Comparison of ENCODE assay signal across 8 mouse cellular contexts in the genomic region with DNA sequence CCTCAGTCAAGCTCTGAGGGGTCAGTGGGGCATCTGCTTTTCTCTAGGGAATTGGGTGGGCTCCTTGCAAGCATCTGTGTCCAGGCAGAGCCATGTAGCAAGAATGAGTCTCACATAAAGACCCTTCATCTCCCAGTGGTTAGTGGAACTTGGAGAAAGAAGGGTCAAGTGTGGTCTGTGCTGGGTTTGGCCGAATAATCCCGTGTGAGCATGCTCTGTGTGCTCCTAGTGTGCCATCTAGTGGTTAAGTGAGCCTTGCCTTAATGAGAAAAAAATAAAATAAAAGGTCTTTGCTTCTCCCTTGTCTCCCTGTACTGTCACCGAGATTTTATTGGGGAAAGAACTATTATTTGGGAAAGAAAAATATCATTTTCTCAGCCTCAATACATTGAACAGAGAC. TPM values are rescaled to one million over a fixed set of nuclear protein-coding genes. Genes with fewer than 3 reads are reported as not detected.
DNase-seq lines count a peak whose midpoint lies in the region; ATAC-seq and TF ChIP-seq lines count a peak whose summit lies in the region.

No protein-coding gene starts in this region.

- 0 out of 2 replicates have a peak, but pooled peaks have one; percentile 23 for ATAC-seq in neutrophil, adult 5-6 weeks (ENCODE audit: extremely low read depth, insufficient number of reproducible peaks, low FRiP score, poor library complexity, severe bottlenecking)

- no peaks in the 10 kb centered on the region for H3K36me3 ChIP-seq in embryonic facial prominence, embryonic 10.5 days (replicated peaks)

- H3K9me3 ChIP-seq in embryonic facial prominence, embryonic 10.5 days: no peaks in the 10 kb centered on the region

- 0 out of 2 replicates have a peak, but pooled peaks cover 3% of the 10 kb centered on the region for H3K4me1 ChIP-seq in embryonic facial prominence, embryonic 10.5 days

- intact Hi-C loops in gastrocnemius, adult 2 months (cut with DNase I): loop anchor here (2.0 to 10.0 kb wide), 2 partner anchors 314 to 536 kb away; no protein-coding TSS in a partner anchor
- intact Hi-C loops in gastrocnemius, postnatal 36 days (cut with DNase I): loop anchor here (1.0 kb wide), 1 partner anchor 316 kb away; no protein-coding TSS in a partner anchor

- no peak overlapping the region for H3K27ac ChIP-seq in gastrocnemius, adult 2 months
- H3K27ac ChIP-seq in embryonic facial prominence, embryonic 10.5 days (replicated peaks): no peak overlapping the region

- 27% methylated on average over 3 of the region's 3 CpGs for WGBS in embryonic facial prominence, embryonic 10.5 days

- TF ChIP-seq CTCF in gastrocnemius, adult 2 months (IDR thresholded peaks at IDR 0.05): peak; percentile 86

- no peak overlapping the region for H3K4me3 ChIP-seq in gastrocnemius, adult 2 months
- H3K4me3 ChIP-seq in embryonic facial prominence, embryonic 10.5 days: no peak overlapping the region

- DNase-seq in gastrocnemius, adult 2 months: peak; percentile 22
- no peak for DNase-seq in gastrocnemius, postnatal 36 days
- DNase-seq in 416B (ENCODE audit: low read depth) (peak; percentile 68), ZHBTc4 (ENCODE audit: low read depth, low spot score) (peak; percentile 66)
- peak; percentile 47 for DNase-seq in embryonic facial prominence, embryonic 10.5 days (ENCODE audit: low spot score)
- peak; percentile 50 for DNase-seq in kidney, postnatal 14 days
- no peak for DNase-seq in neural tube, embryonic 10.5 days (ENCODE audit: extremely low spot score, low spot score)

- H3K27me3 ChIP-seq in embryonic facial prominence, embryonic 10.5 days (replicated peaks; ENCODE audit: low read depth, poor library complexity, severe bottlenecking): no peaks in the 10 kb centered on the region

RNA-seq across cellular contexts. Expression of a gene that starts 34.9 kb away (rescaled TPM):
- 1 to 10 TPM; 1.2 to 2.1 TPM for total RNA-seq in gastrocnemius, adult 2 months (2021)
- total RNA-seq in gastrocnemius, postnatal 36 days (2021): 1 to 10 TPM; 1.3 to 2.3 TPM
- 0.42 and 0.45 TPM in 2 replicates for polyA plus RNA-seq in embryonic facial prominence, embryonic 10.5 days (2016; fragmentation: Nextera tagmentation; extraction: Ambion mirVana)
- total RNA-seq in neutrophil, adult 5-6 weeks (2017): 1.4 and 1.7 TPM in 2 replicates

Comparison
In these comparisons a context has a peak if more than half of its experiments do, and no peak if none do; other contexts are left out.
1. DNase-seq: peak in gastrocnemius, adult 2 months (single experiment), 416B (single experiment), ZHBTc4 (single experiment), embryonic facial prominence, embryonic 10.5 days (single experiment) and kidney, postnatal 14 days (single experiment); none in gastrocnemius, postnatal 36 days (0 of 2) and neural tube, embryonic 10.5 days (single experiment).